Mouse (Mus musculus) thymus, adult 2 months (tissue): ENCODE results near the gene Bdkrb2. TPM values are rescaled to one million over a fixed set of nuclear protein-coding genes. Genes with fewer than 3 reads are reported as not detected.

ENCODE experiments used
- DNase-seq: peaks from one replicate; pipeline ENCODE4 v3.0.0; 2021
- H3K27ac ChIP-seq: fragments of 200-500 bp; 2 replicates; pipeline ENCODE4 v1.5.1; 2012; ENCODE audit warnings: low read length, control low read depth; ENCODE audit not compliant: control insufficient read depth, insufficient read depth
- H3K27me3 ChIP-seq: fragments of 200-500 bp; 2 replicates; pipeline ENCODE4 v1.6.1; 2012; ENCODE audit warnings: mild to moderate bottlenecking, low read length, moderate library complexity, mixed read lengths; ENCODE audit not compliant: control insufficient read depth, insufficient read depth
- H3K36me3 ChIP-seq: fragments of 200-500 bp; 2 replicates; pipeline ENCODE4 v1.6.1; 2012; ENCODE audit warnings: mild to moderate bottlenecking, low read length, moderate library complexity; ENCODE audit not compliant: control insufficient read depth, insufficient read depth
- H3K4me1 ChIP-seq: fragments of 200-500 bp; replicated peaks from 2 replicates; pipeline ENCODE4 v1.6.1; 2012; ENCODE audit warnings: low read length; ENCODE audit not compliant: control insufficient read depth, insufficient read depth
- H3K4me3 ChIP-seq: fragments of 200-500 bp; 2 replicates; pipeline ENCODE4 v1.5.1; 2012; ENCODE audit warnings: mild to moderate bottlenecking, low read length, control low read depth, moderate library complexity; ENCODE audit not compliant: control insufficient read depth, insufficient read depth
- CTCF ChIP-seq: fragments of 200-500 bp; IDR thresholded peaks from 2 replicates; pipeline ENCODE4 v1.5.1; 2012; ENCODE audit warnings: mild to moderate bottlenecking, control low read depth, low read length, moderate library complexity, borderline replicate concordance; ENCODE audit not compliant: control insufficient read depth, poor library complexity, insufficient read depth; ENCODE audit errors: extremely low read depth
- POLR2A ChIP-seq: fragments of 200-500 bp; IDR thresholded peaks from 2 replicates; pipeline ENCODE4 v1.6.1; 2012; ENCODE audit warnings: mild to moderate bottlenecking, low read length, control low read depth, moderate library complexity; ENCODE audit not compliant: control insufficient read depth, poor library complexity, insufficient read depth; ENCODE audit errors: extremely low read depth
- WGBS: fragments of 180-500 bp; shearing (Covaris S2); methylation state at CpG from one replicate; pipeline ENCODE4 v1.1.7; 2018; 5-methylcytosine and 5-hydroxymethylcytosine counted together
- polyA plus RNA-seq: library from polyadenylated mRNA; depleted of rRNA; stranded (reverse); fragments of >200 nt; gene quantifications from 2 replicates; pipeline ENCODE4 v1.2.3, GENCODE M21; 2012

Bdkrb2 gene
- polyA plus RNA-seq, 1 experiment, result 1.4 TPM

GRCm38 (mm10) chr12:105526186-105526585, 36.8 kb upstream of the Bdkrb2 start:
- Histone ChIP-seq H3K4me1 (no peaks in the 10 kb centered on the region), H3K36me3 (no peaks in the 10 kb centered on the region), H3K27ac (no peak overlapping the region), H3K27me3 (no peaks in the 10 kb centered on the region), H3K4me3 (no peak overlapping the region)
- no peak for TF ChIP-seq CTCF
- DNase-seq, result no peak
- WGBS, result 77% methylated on average over 3 of the region's 3 CpGs

GRCm38 (mm10) chr12:105526829-105527228, 36.2 kb upstream of the Bdkrb2 start:
- no peak for DNase-seq
- Histone ChIP-seq H3K4me3 (no peak overlapping the region), H3K4me1 (no peaks in the 10 kb centered on the region), H3K27me3 (no peaks in the 10 kb centered on the region), H3K27ac (no peak overlapping the region), H3K36me3 (no peaks in the 10 kb centered on the region)
- TF ChIP-seq CTCF (no peak), POLR2A (no peak)
- WGBS, result 71% methylated on average over 5 of the region's 5 CpGs

DNA sequence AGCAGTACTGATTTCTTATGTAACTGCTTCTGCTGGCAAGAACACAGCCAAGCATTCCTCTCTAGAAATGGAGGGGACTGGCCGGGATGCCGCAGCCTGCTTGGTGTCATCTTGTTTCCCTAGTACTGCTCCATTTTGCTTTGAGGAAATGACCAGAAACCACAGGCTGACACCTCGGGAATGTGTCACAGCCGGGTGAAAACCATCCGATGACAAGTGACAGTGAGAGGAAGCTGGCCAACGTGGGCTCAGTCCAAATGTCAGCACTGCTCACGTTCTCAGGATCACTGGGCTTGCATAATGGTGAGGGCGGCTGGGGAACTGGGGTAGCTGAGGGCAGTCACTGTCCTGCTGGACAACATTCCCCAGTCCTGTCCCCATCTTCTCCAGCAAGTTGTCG, 33.5 kb upstream of the Bdkrb2 start:
- H3K4me1 ChIP-seq, result no peaks in the 10 kb centered on the region
- TF ChIP-seq POLR2A (no peak), CTCF (no peak)
- H3K36me3 ChIP-seq, result no peaks in the 10 kb centered on the region
- no peak for DNase-seq
- 42% methylated on average over 9 of the region's 9 CpGs for WGBS
- no peak overlapping the region for H3K4me3 ChIP-seq
- H3K27me3 ChIP-seq, result no peaks in the 10 kb centered on the region
- no peak overlapping the region for H3K27ac ChIP-seq

GRCm38 (mm10) chr12:105531724-105532371, 31.2 kb upstream of the Bdkrb2 start:
- DNase-seq, result no peak
- H3K27me3 ChIP-seq, result no peaks in the 10 kb centered on the region
- 84% methylated on average over 8 of the region's 8 CpGs for WGBS
- no peaks in the 10 kb centered on the region for H3K36me3 ChIP-seq
- no peak for TF ChIP-seq POLR2A
- no peak for TF ChIP-seq CTCF
- no peaks in the 10 kb centered on the region for H3K4me1 ChIP-seq
- no peak overlapping the region for H3K4me3 ChIP-seq
- no peak overlapping the region for H3K27ac ChIP-seq

DNA sequence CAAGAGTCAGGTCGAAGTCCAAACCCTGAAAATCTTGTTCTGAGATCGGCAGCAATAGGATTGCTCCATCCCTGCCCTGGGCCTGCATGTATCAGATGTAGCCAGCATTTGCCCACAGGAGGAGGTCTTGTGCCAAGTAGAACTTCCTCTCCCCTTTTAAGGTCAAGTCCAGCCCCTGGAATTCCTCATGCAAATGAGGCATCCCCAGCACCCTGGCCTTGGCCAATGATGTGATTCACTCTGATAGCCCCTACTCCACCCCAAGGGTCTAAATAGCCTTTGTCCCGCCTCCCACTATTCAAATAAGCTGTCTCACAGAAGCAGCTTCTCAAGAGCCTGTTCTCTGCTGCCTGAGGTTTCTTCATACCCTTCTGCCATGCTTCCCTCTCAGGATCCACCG, 28.2 kb upstream of the Bdkrb2 start:
- Histone ChIP-seq H3K4me1 (no peaks in the 10 kb centered on the region), H3K27me3 (no peaks in the 10 kb centered on the region), H3K27ac (no peak overlapping the region), H3K4me3 (no peak overlapping the region), H3K36me3 (no peaks in the 10 kb centered on the region)
- TF ChIP-seq POLR2A (no peak), CTCF (no peak)
- no peak for DNase-seq
- 94% methylated on average over 4 of the region's 4 CpGs for WGBS

DNA sequence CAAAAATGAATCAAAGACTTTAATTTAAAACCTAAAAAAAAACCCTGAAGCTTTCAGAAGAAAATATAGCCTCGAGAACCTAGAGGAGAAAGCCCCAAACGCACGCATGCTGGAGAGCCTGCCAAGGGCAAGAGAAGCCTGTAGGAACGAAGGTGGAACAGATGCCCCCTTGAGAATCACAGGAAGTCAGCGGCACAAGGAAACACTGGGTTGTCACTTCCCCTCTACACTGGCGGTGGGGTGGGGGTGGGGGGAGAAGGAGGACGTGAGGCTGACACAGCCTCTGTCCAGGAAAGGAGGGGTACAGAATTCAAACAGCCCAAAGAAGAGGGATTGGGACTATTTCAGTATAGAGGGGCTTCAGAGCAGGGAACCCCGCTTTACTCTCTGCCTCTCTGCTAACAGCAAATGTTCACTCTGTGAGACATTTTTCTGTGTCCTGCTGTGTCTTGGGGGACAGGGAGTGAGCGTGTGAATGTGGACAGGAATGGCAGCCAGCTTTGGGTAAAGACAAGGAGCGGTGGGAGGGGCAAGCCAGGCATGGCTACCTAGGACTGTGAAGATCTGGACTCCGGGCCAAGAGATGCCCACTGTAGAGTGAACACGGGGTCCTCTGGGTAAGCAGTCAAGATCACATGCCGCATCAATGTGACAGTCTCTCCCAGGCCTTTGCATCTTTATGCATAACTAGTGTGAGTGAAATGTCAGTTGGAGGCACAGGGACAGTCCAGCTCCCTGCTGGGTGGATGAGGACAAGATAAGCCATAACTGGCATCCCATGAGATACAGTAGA, 26.9 kb upstream of the Bdkrb2 start:
- no peaks in the 10 kb centered on the region for H3K4me1 ChIP-seq
- WGBS, result 43% methylated on average over 13 of the region's 13 CpGs
- no peak for DNase-seq
- H3K36me3 ChIP-seq, result no peaks in the 10 kb centered on the region
- H3K4me3 ChIP-seq, result no peak overlapping the region
- no peaks in the 10 kb centered on the region for H3K27me3 ChIP-seq
- no peak overlapping the region for H3K27ac ChIP-seq
- no peak for TF ChIP-seq POLR2A
- TF ChIP-seq CTCF, result no peak
